Mouse (Mus musculus) spleen, adult 2 months (tissue): ENCODE data around the gene Ctnna2.

Experiments used
- CTCF ChIP-seq: fragments of 200-500 bp; IDR thresholded peaks from 2 replicates; pipeline ENCODE4 v1.5.1; 2011; ENCODE audit warnings: mild to moderate bottlenecking, inconsistent platforms; ENCODE audit not compliant: insufficient read depth, insufficient read length, insufficient replicate concordance; ENCODE audit errors: extremely low read depth
- POLR2A ChIP-seq: fragments of 200-500 bp; IDR thresholded peaks from 2 replicates; pipeline ENCODE4 v1.6.1; 2011; ENCODE audit warnings: low read depth, low read length, inconsistent platforms

DNA sequence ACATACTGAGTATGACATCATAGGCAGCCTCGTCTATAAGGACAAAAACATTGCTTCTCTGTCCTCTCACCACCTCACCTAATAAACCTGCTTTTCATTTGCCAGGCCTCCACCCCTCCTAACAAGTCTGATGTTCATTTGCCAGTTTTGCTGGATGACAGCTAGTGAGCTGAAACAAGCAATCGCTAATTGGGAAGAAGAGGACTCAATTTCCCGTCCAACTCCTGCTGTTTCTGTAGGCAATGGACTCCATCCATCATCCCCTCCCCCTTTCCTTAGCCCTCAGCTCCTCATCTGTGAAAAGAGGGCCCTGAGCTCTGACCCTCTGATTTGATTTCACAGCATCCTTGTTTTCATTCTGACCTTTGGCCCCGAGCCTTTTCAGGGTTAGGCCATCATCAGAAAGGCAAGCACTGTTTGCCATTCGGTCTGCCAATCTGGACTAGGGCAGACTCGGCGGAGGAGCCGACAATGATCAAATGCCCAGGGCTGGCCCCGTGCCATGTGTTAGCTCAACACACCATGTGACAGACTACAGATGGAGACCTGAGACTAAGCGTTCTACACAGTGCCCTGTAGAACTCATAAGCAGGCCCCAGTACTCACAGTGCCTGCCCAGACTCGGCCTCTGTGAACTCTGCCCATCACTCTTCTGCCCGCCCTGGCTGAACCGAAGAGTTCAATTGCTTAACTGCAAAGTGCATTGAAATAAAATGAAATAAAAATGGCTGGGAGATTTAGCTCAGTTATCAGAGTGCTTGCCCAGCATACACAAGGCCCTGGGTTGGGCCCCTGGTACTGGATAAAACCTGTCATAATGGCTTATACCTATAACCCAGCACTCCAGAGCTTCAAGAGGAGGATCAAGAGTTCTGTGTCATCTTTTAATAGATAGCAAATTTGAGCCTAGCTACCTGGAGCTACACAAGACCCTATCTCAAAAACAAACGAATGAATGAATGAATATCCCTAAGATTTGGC is 903.8 kb downstream of the Ctnna2 start:
- no peak for TF ChIP-seq CTCF
- no peak for TF ChIP-seq POLR2A
